Mouse (Mus musculus) thymus, postnatal 4 days (tissue): Measurements from ENCODE around the gene Epha7.

Experiments used
- DNase-seq: peaks from one replicate; pipeline ENCODE4 v3.0.0; 2021

The Epha7 gene

DNA sequence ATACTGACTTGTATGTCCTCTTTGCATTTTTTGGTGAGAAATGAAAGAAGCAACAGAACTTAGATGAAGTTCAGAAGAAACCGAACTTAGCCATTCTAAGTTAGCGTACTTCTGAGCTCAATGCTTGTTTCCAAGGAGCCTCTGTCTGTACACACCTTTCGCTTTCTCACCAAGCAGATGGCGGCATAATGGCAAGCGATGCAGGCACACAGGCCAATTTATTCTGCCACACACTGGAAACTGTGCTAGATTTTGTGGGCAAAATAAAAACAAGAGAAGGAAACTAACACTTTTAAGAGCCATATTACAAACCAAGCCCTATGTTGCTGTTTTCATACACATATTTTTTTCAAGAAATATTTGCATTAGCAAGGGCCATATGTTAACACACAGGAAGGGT is 88.6 kb downstream of the Epha7 start:
- DNase-seq = no peak

DNA sequence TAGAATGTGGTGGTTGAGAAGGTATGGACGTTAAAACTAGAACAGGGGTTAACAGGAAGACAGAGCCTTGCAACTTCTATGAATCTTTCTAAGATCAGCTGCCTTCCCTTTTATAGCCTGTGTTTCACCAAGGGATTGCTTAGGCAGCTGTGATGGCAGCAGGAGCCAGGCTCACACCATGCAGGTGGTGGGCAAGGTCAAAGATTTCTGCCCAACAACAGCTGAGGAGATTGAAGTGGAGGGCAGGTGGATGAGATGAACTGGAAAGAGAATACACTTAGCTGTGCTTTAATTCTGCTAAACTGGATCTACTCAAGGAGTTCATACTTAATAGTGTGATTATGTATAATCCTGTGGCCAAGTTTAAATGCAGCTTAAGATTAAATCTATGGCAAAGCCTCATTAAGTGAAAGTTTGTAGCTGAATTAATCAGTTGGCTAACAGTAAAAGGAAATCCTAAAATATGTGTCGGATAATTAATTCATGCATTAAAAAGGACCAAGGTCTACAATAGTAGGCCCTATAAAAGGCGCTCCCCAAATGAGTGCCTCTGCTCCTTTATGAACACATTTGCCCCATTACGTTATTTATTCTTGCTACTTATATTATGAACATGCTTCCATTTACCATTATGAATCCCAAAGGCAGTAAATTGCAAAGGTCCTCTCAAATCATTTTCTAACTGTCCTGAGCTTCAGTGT is 89.2 kb downstream of the Epha7 start:
- no peak for DNase-seq

DNA sequence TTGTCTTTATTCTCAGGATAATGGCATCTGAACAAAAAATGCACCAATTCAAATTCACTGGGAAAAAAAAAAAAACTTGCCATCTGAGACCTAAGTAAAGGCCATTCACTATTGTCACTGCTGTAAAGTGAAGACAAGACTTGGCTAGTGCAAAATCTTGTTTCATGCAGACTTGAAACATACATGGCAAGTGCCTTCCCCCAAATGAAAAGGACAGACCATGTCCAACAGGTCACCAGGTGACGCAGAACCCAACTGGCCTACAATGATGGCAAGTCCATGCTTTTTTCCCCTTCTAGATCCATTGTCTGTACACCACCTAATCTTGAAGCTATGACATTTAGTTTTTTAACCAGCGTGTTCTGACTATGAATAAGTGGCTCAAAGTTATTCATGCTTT is 94.1 kb downstream of the Epha7 start:
- no peak for DNase-seq

DNA sequence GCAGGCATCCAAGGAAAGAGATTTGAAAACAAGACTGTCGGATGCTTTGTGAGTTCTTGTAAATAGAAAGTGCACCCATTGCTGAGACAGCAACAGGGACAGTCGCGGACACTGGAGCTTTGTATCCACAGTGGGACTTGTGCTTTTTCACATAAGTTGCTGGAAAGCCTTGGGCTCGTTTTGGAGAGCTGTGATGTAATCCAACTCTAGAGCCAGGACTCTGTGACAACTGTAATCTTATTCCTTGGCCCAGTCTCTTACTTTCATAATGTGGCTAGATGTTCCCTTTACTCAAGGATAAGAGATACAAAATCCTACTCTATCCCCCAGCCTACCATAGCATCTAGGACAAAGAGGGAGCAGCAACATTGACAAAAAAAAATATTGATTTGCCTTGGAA is 97.2 kb downstream of the Epha7 start:
- no peak for DNase-seq

DNA sequence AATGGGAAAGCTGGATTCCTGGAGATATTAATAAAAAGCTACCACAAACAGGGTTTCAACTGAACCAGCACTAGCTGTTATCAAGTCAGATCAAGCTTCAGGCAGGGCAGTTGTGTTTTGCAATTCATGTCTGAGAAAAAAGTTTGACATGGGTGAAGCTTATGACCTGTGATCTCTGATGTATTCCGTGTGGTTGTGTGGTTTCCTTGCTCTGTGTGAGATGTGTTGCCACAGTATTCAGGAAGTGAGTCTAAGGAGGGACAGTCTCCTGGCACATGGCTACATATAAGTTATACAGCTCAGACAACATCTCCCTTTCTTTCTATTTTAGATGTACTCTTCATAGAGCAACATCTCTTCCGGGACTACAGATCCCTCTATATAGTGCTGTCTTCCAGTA is 99.1 kb downstream of the Epha7 start:
- no peak for DNase-seq

DNA sequence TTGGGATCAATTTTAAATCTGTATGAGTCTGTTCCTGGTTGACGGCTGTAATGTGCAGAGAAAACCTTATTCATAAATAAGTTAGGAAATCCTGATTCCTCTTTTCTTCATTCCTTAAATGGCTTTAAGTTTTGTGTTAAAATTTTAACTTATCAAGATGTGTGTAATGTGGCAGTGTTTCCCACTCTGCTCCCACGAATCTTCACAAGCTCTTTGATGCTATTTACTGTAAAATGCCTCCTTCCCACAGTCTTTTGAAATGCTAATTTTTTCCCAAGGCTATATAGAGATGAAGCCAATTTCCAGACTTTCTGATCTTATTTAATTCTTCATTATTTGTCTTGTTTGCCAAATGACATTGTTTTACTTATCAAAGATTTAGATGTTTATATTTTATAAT is 100.7 kb downstream of the Epha7 start:
- DNase-seq = no peak

DNA sequence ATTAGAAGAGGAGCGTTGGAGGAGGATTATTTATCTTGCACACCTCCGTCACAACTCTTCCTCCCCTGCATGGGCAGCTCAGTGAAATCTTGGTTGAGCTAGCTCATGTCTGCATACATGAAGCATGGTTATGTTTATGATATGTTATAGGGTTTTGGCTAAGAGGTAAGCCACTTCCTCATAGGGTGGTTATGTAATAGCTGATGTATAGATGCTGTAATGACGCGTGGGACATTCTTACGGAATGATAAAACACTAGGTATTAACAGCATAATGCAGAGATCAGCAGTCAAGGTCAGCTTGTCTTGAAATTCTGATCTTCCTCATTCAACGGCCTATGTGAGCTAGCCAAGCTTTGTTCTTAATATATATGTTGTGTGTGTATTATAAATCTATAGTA is 107.7 kb downstream of the Epha7 start:
- DNase-seq = no peak

DNA sequence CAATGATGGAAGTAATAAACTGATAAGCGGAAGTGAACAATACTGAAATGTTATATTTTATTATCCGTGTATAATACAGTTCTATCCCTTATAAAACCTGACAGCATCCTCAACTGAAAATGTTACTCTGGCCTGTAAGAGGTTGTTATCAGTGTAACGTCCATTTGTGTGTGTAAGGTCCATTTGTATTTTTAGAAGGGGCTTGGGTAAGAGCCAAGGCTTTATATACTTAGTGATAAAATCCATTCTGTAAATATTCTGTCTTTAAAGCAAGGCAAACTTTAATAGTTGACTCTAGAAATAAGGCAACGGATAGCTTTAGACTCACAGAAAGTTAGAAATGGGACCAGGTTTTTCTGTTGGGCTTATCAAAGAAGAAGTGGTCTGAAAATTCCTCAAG is 113.1 kb downstream of the Epha7 start:
- no peak for DNase-seq

DNA sequence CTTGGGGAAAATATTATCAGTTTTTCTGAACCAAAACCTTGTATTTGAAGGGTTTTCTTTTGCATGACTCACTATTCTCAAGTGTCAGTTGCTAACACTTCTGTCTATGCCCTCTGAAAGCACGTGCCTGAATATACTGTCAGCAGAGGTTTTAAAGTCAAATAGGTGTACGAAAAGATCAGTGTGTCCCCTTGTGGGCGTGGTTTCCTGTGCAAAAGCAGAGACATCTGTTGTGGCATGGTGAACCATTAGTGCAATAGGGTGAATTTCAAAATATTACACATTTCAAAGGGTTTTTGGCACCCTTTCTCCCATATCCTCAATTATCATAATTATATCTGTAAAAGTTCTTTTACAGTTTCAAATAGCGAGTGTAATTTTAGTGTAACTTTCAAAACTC is 120.5 kb downstream of the Epha7 start:
- no peak for DNase-seq

DNA sequence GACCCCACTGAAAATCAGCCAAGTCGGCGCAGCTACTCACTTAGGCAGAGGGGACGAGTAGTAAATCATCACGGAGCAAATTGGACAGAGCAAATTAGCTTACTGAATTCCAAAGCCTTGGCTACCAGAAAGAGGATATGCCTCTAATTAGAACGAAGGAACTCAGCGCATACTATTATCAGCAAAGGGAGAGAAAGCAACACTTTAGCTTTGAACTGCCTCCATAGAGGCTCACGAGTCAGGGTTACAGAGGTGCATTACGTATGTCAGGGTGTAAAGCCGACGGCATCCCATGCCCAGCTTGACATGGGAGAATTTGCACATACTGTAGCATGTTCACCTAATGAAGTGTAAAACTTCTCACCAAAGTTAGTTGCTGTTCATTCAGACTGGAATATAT is 121.9 kb downstream of the Epha7 start:
- no peak for DNase-seq

DNA sequence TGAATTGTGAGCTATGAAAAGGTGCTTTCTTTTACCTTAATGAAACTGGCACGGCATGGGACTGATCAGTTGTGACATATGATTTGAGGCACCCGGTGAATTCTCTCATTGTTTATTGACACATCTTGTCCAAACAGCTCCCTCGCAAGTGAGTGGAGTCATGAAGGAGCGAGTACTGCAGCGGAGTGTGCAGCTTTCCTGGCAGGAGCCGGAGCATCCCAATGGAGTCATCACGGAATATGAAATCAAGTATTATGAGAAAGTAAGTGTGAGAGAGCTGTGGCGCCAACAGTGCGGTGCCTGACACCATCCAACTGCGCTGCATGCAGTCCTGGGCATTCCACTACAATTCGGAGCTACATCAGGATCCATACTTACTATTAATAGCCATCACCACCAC is 122.6 kb downstream of the Epha7 start:
- no peak for DNase-seq

DNA sequence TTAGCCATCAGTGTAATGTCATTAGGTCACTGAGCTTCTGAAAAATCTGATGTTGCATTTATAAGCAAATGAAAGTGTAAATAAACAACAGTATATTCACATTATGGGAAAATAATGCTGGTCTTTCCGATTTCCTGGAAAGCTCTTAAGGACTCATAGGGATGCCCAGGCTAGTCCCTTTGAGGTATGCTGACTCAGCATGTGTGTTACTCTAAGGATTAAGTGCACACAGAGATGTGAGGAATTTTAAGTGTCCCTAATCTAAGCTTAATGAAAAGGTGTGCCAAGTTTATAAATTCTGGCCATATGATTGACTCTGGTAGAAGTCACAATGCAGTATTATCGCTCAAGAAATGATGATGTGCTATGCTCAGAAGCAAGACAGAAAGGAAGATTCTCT is 127.8 kb downstream of the Epha7 start:
- DNase-seq = no peak

DNA sequence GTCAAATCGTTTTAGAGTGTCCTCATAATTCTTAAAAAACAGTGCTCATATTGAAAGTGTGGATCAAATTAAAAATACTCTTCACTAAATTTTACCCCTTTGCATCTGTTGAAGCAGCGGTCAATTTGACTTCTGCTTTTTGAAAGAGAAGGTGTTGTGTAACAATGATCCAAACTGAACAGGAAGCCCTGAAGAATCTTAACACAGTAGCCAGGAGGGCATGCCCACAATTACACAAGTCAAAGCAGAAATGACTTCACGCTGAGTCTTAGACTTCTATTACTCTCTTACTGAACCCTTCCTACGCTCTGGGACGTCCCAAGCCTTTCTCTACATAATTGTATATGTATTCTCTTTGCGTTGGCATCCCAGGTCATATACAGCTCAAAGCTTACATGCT is 131.3 kb downstream of the Epha7 start:
- no peak for DNase-seq

DNA sequence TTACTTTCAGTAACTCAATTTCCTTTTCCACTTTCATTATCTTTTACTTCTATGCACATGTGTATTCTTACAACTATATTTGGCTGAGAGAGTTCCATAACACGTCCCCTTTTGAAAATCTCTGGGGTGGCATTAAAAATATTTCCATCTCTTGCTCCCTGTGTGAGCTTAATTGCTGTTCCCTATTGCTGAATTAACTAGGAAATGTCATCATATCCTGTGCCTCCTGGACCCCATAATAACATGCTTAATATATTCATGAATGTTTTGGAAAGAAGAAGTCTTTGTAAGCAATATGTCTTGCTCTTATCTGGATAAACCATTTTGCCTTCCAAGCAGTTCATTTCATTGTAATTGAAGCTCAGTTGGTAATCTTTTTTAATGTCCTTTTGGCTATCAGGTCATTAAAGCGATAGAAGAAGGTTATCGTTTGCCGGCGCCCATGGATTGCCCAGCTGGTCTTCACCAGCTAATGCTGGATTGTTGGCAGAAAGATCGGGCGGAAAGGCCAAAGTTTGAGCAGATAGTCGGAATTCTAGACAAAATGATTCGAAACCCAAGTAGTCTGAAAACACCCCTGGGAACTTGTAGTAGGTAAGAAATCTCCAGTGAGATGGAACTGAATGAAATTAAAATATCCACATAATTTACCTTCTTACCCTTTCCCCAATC is 148.1 kb downstream of the Epha7 start:
- DNase-seq = no peak

DNA sequence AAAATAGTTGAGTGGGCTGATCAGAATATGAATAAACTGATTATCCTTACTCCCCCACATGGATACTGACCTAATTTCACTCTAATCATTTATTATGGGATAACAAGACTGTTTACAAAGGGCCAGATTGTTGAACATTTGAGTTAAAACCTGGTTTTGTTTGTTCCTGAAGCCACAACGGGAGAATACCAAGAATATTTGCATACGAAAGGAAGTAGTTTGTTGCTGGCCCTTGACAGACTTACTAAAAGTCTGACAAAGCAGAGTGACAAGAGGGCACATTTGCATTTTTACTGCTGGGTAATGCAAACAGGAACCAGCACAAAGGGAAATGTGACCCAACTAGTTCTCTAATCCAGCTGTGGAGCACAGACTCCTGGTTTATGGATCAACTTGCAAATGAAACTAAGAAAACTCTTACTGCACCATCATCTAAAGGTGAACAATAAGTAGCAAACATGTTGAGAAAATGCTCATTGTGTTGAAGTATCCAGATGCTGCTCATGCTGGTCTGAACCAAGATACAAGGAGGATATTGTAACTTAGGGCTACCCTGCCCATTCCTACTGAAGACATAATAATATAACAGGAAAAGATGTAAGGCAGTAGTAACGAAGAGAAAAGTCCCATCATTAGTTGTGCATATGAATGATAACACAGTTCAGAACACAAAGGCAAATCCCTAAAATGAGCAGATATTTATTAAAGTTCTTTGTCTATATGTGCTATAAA is 154.8 kb downstream of the Epha7 start:
- no peak for DNase-seq

DNA sequence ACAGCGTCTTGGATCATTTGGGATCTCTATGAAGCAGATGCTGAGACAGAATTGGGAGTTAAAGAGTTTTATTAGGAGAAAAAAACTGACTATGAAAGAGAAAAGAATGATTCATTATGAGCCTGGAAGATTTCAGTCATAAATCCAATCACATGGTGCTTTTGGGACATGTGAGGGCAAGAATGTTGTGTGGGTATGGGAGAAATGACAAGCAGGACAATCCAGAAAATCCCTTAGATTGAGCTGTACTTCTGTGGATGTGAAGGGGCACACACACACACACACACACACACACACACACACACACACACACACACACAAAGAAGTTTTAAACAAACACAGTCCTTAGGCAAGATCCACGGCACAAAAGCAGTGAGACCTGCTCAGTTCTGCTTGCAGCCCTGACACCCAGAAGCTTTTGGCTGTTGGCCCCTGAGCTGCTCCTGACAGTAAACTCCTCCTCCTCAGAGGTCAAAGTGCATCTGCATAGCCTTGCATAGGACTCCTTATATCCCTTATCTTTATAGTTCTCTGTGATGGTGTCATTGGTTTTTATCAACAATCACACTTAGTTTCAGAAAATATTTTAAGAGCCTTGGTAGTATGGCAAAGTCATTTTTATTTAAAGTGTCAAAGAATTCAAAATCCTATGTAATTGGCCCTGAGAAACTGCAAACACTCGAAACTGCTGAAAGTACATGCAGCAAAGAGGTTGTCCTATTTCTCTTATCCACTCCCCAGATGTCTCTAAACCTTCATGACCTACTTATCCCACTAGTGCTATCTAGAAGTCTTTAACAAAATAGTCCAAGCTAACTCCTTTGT is 185.7 kb downstream of the Epha7 start:
- no peak for DNase-seq

DNA sequence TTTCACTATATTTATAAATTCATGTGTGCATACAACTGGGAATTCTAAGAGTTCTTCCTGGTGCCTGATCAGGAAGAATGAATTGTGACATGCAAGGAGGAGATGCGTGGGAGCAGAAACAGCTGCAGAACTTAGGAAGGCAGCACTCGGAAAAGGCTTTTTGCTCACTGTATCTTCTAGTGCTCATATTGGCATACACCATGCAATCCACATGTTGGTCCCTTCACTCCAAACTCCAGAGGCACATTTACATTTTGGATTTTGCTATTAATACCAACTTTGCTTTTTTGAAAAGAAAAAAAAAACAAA is 186.3 kb downstream of the Epha7 start:
- DNase-seq = no peak

DNA sequence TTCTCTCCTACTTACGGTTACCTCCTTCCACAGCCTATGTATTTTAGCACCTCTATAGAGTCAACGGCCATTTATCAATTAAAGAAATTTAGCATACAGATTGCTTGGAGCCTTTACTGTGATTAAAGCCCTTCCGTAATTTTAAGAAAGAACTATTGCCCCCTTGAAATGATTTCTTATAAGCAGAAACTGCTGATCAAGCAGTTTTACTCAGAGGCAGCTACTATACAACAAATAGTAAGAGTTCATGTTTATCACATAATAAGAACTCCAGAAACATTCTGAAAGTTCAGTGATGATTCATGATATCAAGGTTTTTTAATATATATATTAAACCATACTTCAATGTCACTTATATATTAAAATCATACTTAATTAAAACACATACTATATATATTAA is 197.4 kb downstream of the Epha7 start:
- no peak for DNase-seq
